Mouse (Mus musculus): Measurements from ENCODE around the gene Tmem131.

GRCm38 (mm10) chr1:36937648-36938047 lies 5.8 kb downstream of the Tmem131 start:
- TF ChIP-seq CTCF (IDR thresholded peaks at IDR 0.05; ENCODE audit: borderline replicate concordance, insufficient read depth, low read length) = no peak
- TF ChIP-seq POLR2A (IDR thresholded peaks at IDR 0.05; ENCODE audit: low read depth, low read length) = no peak
